In genomic region chr5:97641646-97642045, GRCm38 (mm10) we compare ENCODE assay signal across 13 mouse cellular contexts.
DNase-seq lines count a peak whose midpoint lies in the region; ATAC-seq lines count a peak whose summit lies in the region.
"Had no signal": no experiment of that assay in that cellular context is flagged by ENCODE, and none has a peak within 500 bp of the region (broad histone marks: within the 10 kb centered on the region; RNA-seq: fewer than 3 reads in every experiment).

No protein-coding gene starts in this region.

- H3K4me1 ChIP-seq in forebrain, embryonic 15.5 days: peaks cover 25% of the 10 kb centered on the region
- no peaks in the 10 kb centered on the region for H3K4me1 ChIP-seq in forebrain, embryonic 11.5 days (replicated peaks; ENCODE audit: control insufficient read depth, insufficient read depth, low read length)
- H3K4me1 ChIP-seq: intestine, embryonic 15.5 days; midbrain, embryonic 10.5 days; neural tube, embryonic 12.5 days had no signal

- H3K27me3 ChIP-seq in forebrain, embryonic 15.5 days: no peaks in the 10 kb centered on the region
- no peaks in the 10 kb centered on the region for H3K27me3 ChIP-seq in forebrain, embryonic 11.5 days (ENCODE audit: control insufficient read depth, insufficient read depth, low read length)
- H3K27me3 ChIP-seq: intestine, embryonic 15.5 days; neural tube, embryonic 12.5 days had no signal

- peak; percentile 38; the same call in 1 of the 2 replicates for ATAC-seq in forebrain, embryonic 15.5 days (replicated peaks)
- no peak for ATAC-seq in forebrain, embryonic 11.5 days (replicated peaks; ENCODE audit: low FRiP score)
- ATAC-seq in erythroblast, adult 5-6 weeks (replicated peaks; ENCODE audit: low FRiP score, poor library complexity, severe bottlenecking): no peak
- ATAC-seq in megakaryocyte-erythroid progenitor cell, adult 5-6 weeks (replicated peaks; ENCODE audit: low FRiP score, low TSS enrichment, poor library complexity, severe bottlenecking): no peak
- ATAC-seq: intestine, embryonic 15.5 days had no signal

- H3K36me3 ChIP-seq in forebrain, embryonic 15.5 days: no peaks in the 10 kb centered on the region
- H3K36me3 ChIP-seq in forebrain, embryonic 11.5 days (ENCODE audit: control insufficient read depth, insufficient read depth, low read length): no peaks in the 10 kb centered on the region
- H3K36me3 ChIP-seq: intestine, embryonic 15.5 days; midbrain, embryonic 10.5 days; neural tube, embryonic 12.5 days had no signal

- H3K9me3 ChIP-seq in forebrain, embryonic 15.5 days: no peaks in the 10 kb centered on the region
- no peaks in the 10 kb centered on the region for H3K9me3 ChIP-seq in forebrain, embryonic 11.5 days (ENCODE audit: control insufficient read depth, low read length)
- H3K9me3 ChIP-seq: intestine, embryonic 15.5 days; midbrain, embryonic 10.5 days; neural tube, embryonic 12.5 days had no signal

- H3K4me3 ChIP-seq in forebrain, embryonic 15.5 days: no peak overlapping the region
- no peak overlapping the region for H3K4me3 ChIP-seq in forebrain, embryonic 11.5 days (ENCODE audit: low read depth, low read length)
- H3K4me3 ChIP-seq: intestine, embryonic 15.5 days; midbrain, embryonic 10.5 days; neural tube, embryonic 12.5 days had no signal

- intact Hi-C loops in left cerebral cortex, postnatal 14 days (cut with DNase I): loop anchor here (5.0 to 10.0 kb wide), 4 partner anchors 87 to 543 kb away; no protein-coding TSS in a partner anchor

- no peak for DNase-seq in forebrain, embryonic 11.5 days (ENCODE audit: low spot score)
- peak; percentile 48 to 79 for DNase-seq in layer of hippocampus, adult 18-20 months (ENCODE audit: low spot score in 2 of 2)
- DNase-seq in left cerebral cortex, postnatal 14 days (ENCODE audit: low spot score in 2 of 2): peak; percentile 75 to 79
- no peak for DNase-seq in gastrocnemius, postnatal 25 days
- DNase-seq in spleen, adult 12 weeks (ENCODE audit: low spot score): no peak
- DNase-seq: adrenal gland, postnatal 10 days; lung, embryonic 14.5 days had no signal

- H3K27ac ChIP-seq in forebrain, embryonic 15.5 days (replicated peaks): peak overlapping the region; percentile 87
- H3K27ac ChIP-seq in forebrain, embryonic 11.5 days (ENCODE audit: low read depth, low read length): no peak overlapping the region
- H3K27ac ChIP-seq: intestine, embryonic 15.5 days; midbrain, embryonic 10.5 days; neural tube, embryonic 12.5 days had no signal

- H3K9ac ChIP-seq in forebrain, embryonic 15.5 days (replicated peaks): no peak overlapping the region
- H3K9ac ChIP-seq in forebrain, embryonic 11.5 days (ENCODE audit: low read length): no peak overlapping the region
- H3K9ac ChIP-seq: intestine, embryonic 15.5 days; lung, embryonic 14.5 days; neural tube, embryonic 12.5 days had no signal

- WGBS in forebrain, embryonic 15.5 days: 68% methylated on average over 12 of the region's 12 CpGs
- WGBS in forebrain, embryonic 11.5 days: 97% methylated on average over 12 of the region's 12 CpGs

- peak overlapping the region; percentile 27 for H3K4me2 ChIP-seq in forebrain, embryonic 15.5 days (replicated peaks)
- H3K4me2 ChIP-seq in forebrain, embryonic 11.5 days (ENCODE audit: low read depth, low read length, severe bottlenecking): no peak overlapping the region
- H3K4me2 ChIP-seq: intestine, embryonic 15.5 days; lung, embryonic 14.5 days; neural tube, embryonic 12.5 days had no signal

Comparison
In these comparisons a context has a peak if more than half of its experiments do, and no peak if none do; other contexts are left out.
1. DNase-seq: peak in layer of hippocampus, adult 18-20 months (2 of 2) and left cerebral cortex, postnatal 14 days (2 of 2); none in forebrain, embryonic 11.5 days (single experiment), gastrocnemius, postnatal 25 days (single experiment) and spleen, adult 12 weeks (single experiment).